Mouse (Mus musculus): ENCODE data around the gene Gpx3.
"Not testable (repeated sequence)": the region's sequence is repeated elsewhere in the genome, so short reads cannot be mapped to it uniquely, and the experiment has no call there.

Gene Gpx3

GRCm38 (mm10) chr11:54949717-54950116, 47.5 kb downstream of the Gpx3 start:
- no peak for DNase-seq

GRCm38 (mm10) chr11:54950684-54951083, 48.4 kb downstream of the Gpx3 start:
- no peak for DNase-seq

DNA sequence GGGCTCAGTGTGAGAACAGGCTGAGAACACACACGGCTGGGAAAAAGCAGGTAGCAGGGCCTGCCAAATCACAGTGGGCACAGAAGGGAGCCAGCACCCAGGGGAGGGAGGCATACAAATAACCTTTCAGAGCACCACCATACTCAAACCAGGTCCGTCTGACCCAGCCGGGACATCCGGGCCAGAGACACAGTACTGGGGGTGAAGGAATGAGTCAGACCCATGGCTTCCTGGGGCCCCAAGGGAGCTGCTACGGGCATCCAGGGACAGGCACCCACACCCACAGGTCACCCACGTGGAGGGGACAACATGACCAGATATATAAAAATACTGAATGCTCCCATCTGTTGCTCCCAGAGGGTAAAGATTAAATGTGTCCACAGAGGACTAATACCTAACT, 50.4 kb downstream of the Gpx3 start:
- DNase-seq = no peak

- no peak for DNase-seq
Observed at GRCm38 (mm10) chr11:54953993-54954446, 51.8 kb downstream of the Gpx3 start.

DNA sequence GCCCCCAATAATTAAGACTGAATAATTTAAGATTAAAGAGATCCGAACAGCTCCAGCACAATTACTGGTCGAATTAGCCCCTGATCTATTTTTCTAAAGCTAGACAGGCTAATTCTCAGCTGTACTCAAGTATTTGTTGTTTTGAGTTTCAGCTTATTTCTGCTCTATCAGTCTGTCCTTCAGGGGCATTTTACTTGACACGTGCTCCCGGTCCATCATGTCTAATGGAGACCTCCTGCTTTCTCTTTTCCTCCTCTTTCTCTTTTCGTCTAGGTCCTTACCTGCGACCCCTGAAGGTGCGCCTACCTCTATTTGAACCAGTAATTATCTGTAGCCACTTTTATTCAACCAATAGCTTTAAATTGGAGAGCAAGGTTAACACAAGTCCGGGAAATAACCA, 52.5 kb downstream of the Gpx3 start:
- DNase-seq = no peak

DNA sequence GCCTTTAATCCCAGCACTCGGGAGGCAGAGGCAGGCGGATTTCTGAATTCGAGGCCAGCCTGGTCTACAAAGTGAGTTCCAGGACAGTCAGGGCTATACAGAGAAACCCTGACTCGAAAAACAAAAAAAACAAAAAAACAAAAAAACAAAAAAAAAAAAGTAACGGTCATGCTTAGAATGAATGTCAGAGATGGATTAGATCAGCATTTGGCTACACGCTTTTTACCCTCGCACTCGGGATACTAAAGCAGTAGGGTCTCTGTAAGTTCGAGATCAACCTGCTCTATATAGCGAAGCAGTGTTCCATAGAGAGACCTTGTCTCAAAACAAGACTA, 53.1 kb downstream of the Gpx3 start:
- DNase-seq = not testable (repeated sequence)

- peak; percentile 99 for DNase-seq
Observed at GRCm38 (mm10) chr11:54955735-54956480, 53.7 kb downstream of the Gpx3 start.

GRCm38 (mm10) chr11:54956912-54957311, 54.7 kb downstream of the Gpx3 start:
- peak; percentile 66 for DNase-seq

DNA sequence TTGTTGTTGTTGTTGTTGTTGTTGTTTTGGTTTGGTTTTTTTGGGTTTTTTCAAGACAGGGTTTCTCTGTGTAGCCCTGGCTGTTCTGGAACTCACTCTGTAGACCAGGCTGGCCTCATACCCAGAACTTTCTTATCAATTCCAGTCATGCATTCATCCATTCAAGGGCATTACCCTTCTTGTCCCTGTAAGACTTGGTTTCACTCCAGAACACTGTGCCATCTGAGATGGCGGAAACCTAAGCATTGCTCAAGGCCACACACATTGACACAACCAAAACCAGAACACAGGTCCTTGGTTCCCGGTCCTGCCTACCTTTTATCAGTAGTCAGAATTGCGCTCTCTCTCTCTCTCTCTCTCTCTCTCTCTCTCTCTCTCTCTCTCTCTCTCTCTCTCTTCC, 55.5 kb downstream of the Gpx3 start:
- not testable (repeated sequence) for DNase-seq

DNA sequence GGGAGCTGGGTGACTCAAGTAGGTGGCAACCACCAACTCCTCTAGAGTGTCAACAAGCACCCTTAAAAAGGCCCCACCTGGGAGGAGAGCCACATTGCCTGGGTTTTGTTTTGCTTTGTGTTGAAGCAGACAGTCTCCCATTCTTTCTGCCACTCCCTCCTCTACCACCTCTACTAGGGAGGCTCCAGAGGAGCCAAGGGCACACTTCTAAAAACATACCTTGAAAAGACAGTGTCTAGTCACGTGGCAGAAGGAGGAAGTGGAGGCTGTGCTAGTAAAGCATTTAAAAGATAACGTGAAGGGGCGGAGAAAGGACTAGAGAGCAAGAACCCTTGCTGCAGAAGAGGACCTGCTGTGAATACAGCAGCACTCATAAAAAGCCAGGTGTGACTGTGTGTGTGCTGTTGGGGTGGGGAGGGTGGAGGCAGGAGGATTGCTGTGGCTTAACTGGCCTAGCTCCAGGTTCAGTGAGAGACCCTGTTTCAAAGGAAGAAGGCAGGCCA, 56.4 kb downstream of the Gpx3 start:
- DNase-seq = peak; percentile 64

Measured in thymus, postnatal 14 days (tissue).